Mouse (Mus musculus): Measurements from ENCODE around the gene Tns1.

DNA sequence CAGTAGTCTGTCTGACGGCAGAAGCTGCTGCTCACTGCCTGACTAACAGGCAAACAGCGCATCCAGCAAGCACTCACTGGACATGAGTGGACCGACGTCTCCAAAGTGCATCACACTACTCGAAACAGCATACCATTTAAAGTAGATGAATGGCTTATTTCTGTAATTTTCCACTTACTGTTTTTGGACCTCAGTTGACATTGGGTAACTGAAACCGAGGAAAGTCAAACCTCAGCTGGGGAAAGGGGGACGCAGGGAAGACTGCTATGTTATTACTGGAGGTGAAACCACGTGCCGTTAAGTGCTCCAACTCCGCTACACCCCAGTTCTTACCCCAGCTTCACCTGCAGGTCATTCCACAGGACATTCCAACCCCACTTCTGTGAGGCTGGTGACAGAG is 111.5 kb downstream of the Tns1 start:
- TF ChIP-seq CTCF (IDR thresholded peaks at IDR 0.05; ENCODE audit: low read depth, low read length) (no peak), POLR2A (IDR thresholded peaks at IDR 0.05; ENCODE audit: insufficient read depth, low read length) (no peak), EP300 (IDR thresholded peaks at IDR 0.05; ENCODE audit: insufficient read depth, low read depth, low read length) (no peak)

All from ES-Bruce4 (cell line).